Mouse (Mus musculus): ENCODE data around the gene Neurl4.

GRCm38 (mm10) chr11:69927501-69927900 lies 26.6 kb downstream of the Neurl4 start:
- TF ChIP-seq CTCF (IDR thresholded peaks at IDR 0.05; ENCODE audit: low read depth, low read length), result no peak
- TF ChIP-seq POLR2A (IDR thresholded peaks at IDR 0.05; ENCODE audit: borderline replicate concordance, low read depth, low read length), result no peak
